Mouse (Mus musculus) MEL (cell line): Measurements from ENCODE around the gene 1700080O16Rik. TPM values are rescaled to one million over a fixed set of nuclear protein-coding genes. Genes with fewer than 3 reads are reported as not detected.

Experiments
- DNase-seq: peaks from one replicate; pipeline ENCODE4 v3.0.0; 2011; ENCODE audit warnings: low read depth, low spot score
- H3K27ac ChIP-seq: 2 replicates; pipeline ENCODE4 v1.5.1; 2012; ENCODE audit warnings: low read depth, mild to moderate bottlenecking, control low read depth, low read length, moderate library complexity; ENCODE audit not compliant: control insufficient read depth
- H3K27me3 ChIP-seq, 2 experiments: fragments of 150-350 bp in 1 of 2; sonication (generic) in 1 of 2; 2 replicates each; pipeline ENCODE4 v1.6.1; 2012; ENCODE audit warnings: low read length in 2 of 2, mild to moderate bottlenecking in 2 of 2, improper control_type of control experiment in 1 of 2, moderate library complexity in 1 of 2; ENCODE audit not compliant: insufficient read depth in 2 of 2, control insufficient read depth in 1 of 2
- H3K36me3 ChIP-seq, 2 experiments: 2 replicates each; pipeline ENCODE4 v1.6.1; 2012 to 2014; ENCODE audit warnings: low read length in 2 of 2, improper control_type of control experiment in 1 of 2, inconsistent platforms in 1 of 2, mild to moderate bottlenecking in 1 of 2; ENCODE audit not compliant: insufficient read depth in 2 of 2, control insufficient read depth in 1 of 2
- H3K4me1 ChIP-seq, 2 experiments: fragments of 150-350 bp in 1 of 2; sonication (generic) in 1 of 2; 2 replicates each; pipeline ENCODE4 v1.6.1; 2012; ENCODE audit warnings: low read length in 2 of 2, improper control_type of control experiment in 1 of 2, mild to moderate bottlenecking in 1 of 2; ENCODE audit not compliant: insufficient read depth in 2 of 2, control insufficient read depth in 1 of 2
- H3K4me3 ChIP-seq, 2 experiments: fragments of 150-350 bp in 1 of 2; sonication (generic) in 1 of 2; 2 replicates each; pipeline ENCODE4 v1.5.1; 2012; ENCODE audit warnings: low read depth in 2 of 2, low read length in 2 of 2, mild to moderate bottlenecking in 2 of 2, moderate library complexity in 2 of 2, control low read depth in 1 of 2, improper control_type of control experiment in 1 of 2; ENCODE audit not compliant: control insufficient read depth in 1 of 2, insufficient read depth in 1 of 2
- H3K79me2 ChIP-seq: 2 replicates; pipeline ENCODE4 v1.6.1; 2012; ENCODE audit warnings: mild to moderate bottlenecking, low read length, moderate library complexity; ENCODE audit not compliant: control insufficient read depth, poor library complexity, insufficient read depth
- H3K9ac ChIP-seq: 2 replicates; pipeline ENCODE4 v1.6.1; 2012; ENCODE audit warnings: low read depth, mild to moderate bottlenecking, control low read depth, low read length, moderate library complexity; ENCODE audit not compliant: control insufficient read depth, poor library complexity, severe bottlenecking
- H3K9me3 ChIP-seq: fragments of 150-350 bp; sonication (generic); replicated peaks from 2 replicates; pipeline ENCODE4 v1.6.1; 2012; ENCODE audit warnings: mild to moderate bottlenecking, low read length, improper control_type of control experiment, moderate library complexity; ENCODE audit not compliant: insufficient read depth
- BHLHE40 ChIP-seq: IDR thresholded peaks from 2 replicates; pipeline ENCODE4 v1.6.1; 2012; ENCODE audit warnings: low read depth, mild to moderate bottlenecking, inconsistent platforms, low read length, improper control_type of control experiment, borderline replicate concordance
- CHD2 ChIP-seq: IDR thresholded peaks from 2 replicates; pipeline ENCODE4 v1.6.1; 2011; ENCODE audit warnings: low read length, improper control_type of control experiment
- CTCF ChIP-seq, 3 experiments: IDR thresholded peaks in 2 of 3; conservative IDR thresholded peaks in 1 of 3; 2 replicates each; pipeline ENCODE4 v1.5.1; 2011 to 2012; ENCODE audit warnings: low read length in 3 of 3, low read depth in 2 of 3, mild to moderate bottlenecking in 2 of 3, improper control_type of control experiment in 1 of 3, inconsistent platforms in 1 of 3, mixed read lengths in 1 of 3, moderate library complexity in 1 of 3; ENCODE audit not compliant: control insufficient read depth in 1 of 3, insufficient read depth in 1 of 3, poor library complexity in 1 of 3, severe bottlenecking in 1 of 3
- E2F4 ChIP-seq: IDR thresholded peaks from 2 replicates; pipeline ENCODE4 v1.6.1; 2011; ENCODE audit warnings: low read depth, low read length, improper control_type of control experiment, borderline replicate concordance
- ELF1 ChIP-seq: IDR thresholded peaks from 2 replicates; pipeline ENCODE4 v1.6.1; 2014; ENCODE audit warnings: low read depth, mild to moderate bottlenecking, inconsistent platforms, low read length, improper control_type of control experiment, moderate library complexity
- ETS1 ChIP-seq: IDR thresholded peaks from 2 replicates; pipeline ENCODE4 v1.6.1; 2012; ENCODE audit warnings: low read depth, mild to moderate bottlenecking, inconsistent platforms, low read length, improper control_type of control experiment, moderate library complexity
- GABPA ChIP-seq: IDR thresholded peaks from 2 replicates; pipeline ENCODE4 v1.6.1; 2012; ENCODE audit warnings: low read depth, mild to moderate bottlenecking, inconsistent platforms, low read length, improper control_type of control experiment, moderate library complexity
- KAT2A ChIP-seq: conservative IDR thresholded peaks from 2 replicates; pipeline ENCODE4 v1.6.1; 2012; ENCODE audit warnings: low read depth, low read length, improper control_type of control experiment, inconsistent platforms
- MAFK ChIP-seq: IDR thresholded peaks from 2 replicates; pipeline ENCODE4 v1.6.1; 2011; ENCODE audit warnings: low read depth, mild to moderate bottlenecking, low read length, improper control_type of control experiment, borderline replicate concordance
- MAZ ChIP-seq: IDR thresholded peaks from 2 replicates; pipeline ENCODE4 v1.6.1; 2012; ENCODE audit warnings: low read depth, mild to moderate bottlenecking, inconsistent platforms, low read length, improper control_type of control experiment
- MEF2A ChIP-seq: IDR thresholded peaks from 2 replicates; pipeline ENCODE4 v1.6.1; 2014; ENCODE audit warnings: low read depth, mild to moderate bottlenecking, inconsistent platforms, low read length, improper control_type of control experiment; ENCODE audit not compliant: poor library complexity, insufficient replicate concordance, severe bottlenecking; ENCODE audit errors: extremely low read depth
- NRF1 ChIP-seq: IDR thresholded peaks from 2 replicates; pipeline ENCODE4 v1.6.1; 2014; ENCODE audit warnings: low read depth, mild to moderate bottlenecking, inconsistent platforms, low read length, improper control_type of control experiment, moderate library complexity; ENCODE audit not compliant: poor library complexity, insufficient read depth, severe bottlenecking
- POLR2A ChIP-seq, 2 experiments: IDR thresholded peaks; 2 replicates each; pipeline ENCODE4 v1.6.1; 2011 to 2012; ENCODE audit warnings: low read length in 2 of 2, mild to moderate bottlenecking in 2 of 2, control low read depth in 1 of 2, improper control_type of control experiment in 1 of 2, low read depth in 1 of 2, moderate library complexity in 1 of 2; ENCODE audit not compliant: control insufficient read depth in 1 of 2, insufficient read depth in 1 of 2, poor library complexity in 1 of 2
- RAD21 ChIP-seq: IDR thresholded peaks from 2 replicates; pipeline ENCODE4 v1.6.1; 2011; ENCODE audit warnings: mild to moderate bottlenecking, low read depth, low read length, improper control_type of control experiment
- SIN3A ChIP-seq: IDR thresholded peaks from 2 replicates; pipeline ENCODE4 v1.6.1; 2012; ENCODE audit warnings: low read length, improper control_type of control experiment, inconsistent platforms
- SMC3 ChIP-seq: IDR thresholded peaks from 2 replicates; pipeline ENCODE4 v1.6.1; 2011; ENCODE audit warnings: low read depth, low read length, improper control_type of control experiment
- TAL1 ChIP-seq: IDR thresholded peaks from 2 replicates; pipeline ENCODE4 v1.6.1; 2012; ENCODE audit warnings: mild to moderate bottlenecking, inconsistent platforms, low read length, moderate library complexity, mixed read lengths
- TBP ChIP-seq: IDR thresholded peaks from 2 replicates; pipeline ENCODE4 v1.8.0; 2011; ENCODE audit warnings: low read depth, low read length, improper control_type of control experiment
- TCF12 ChIP-seq: IDR thresholded peaks from 2 replicates; pipeline ENCODE4 v1.6.1; 2014; ENCODE audit warnings: low read depth, mild to moderate bottlenecking, inconsistent platforms, low read length, improper control_type of control experiment, moderate library complexity
- USF1 ChIP-seq: IDR thresholded peaks from 2 replicates; pipeline ENCODE4 v1.6.1; 2014; ENCODE audit warnings: low read depth, mild to moderate bottlenecking, inconsistent platforms, low read length, improper control_type of control experiment, moderate library complexity
- USF2 ChIP-seq, 2 experiments: IDR thresholded peaks; 2 replicates each; pipeline ENCODE4 v1.6.1; 2011 to 2012; ENCODE audit warnings: improper control_type of control experiment in 2 of 2, low read length in 2 of 2, borderline replicate concordance in 1 of 2, inconsistent platforms in 1 of 2, low read depth in 1 of 2, mild to moderate bottlenecking in 1 of 2; ENCODE audit not compliant: insufficient read depth in 1 of 2
- ZMIZ1 ChIP-seq: IDR thresholded peaks from 2 replicates; pipeline ENCODE4 v1.6.1; 2012; ENCODE audit warnings: low read depth, mild to moderate bottlenecking, inconsistent platforms, low read length, improper control_type of control experiment, moderate library complexity
- polyA plus RNA-seq, 2 experiments: library from polyadenylated mRNA; stranded (reverse) in 1 of 2; unstranded in 1 of 2; fragments of >175 nt in 1 of 2; fragments of >200 nt in 1 of 2; gene quantifications; 2 replicates each; pipeline versions ENCODE4 v1.2.1 to v1.2.4; 2012; ENCODE audit warnings: low replicate concordance in 2 of 2, low read depth in 1 of 2; ENCODE audit not compliant: insufficient read length in 2 of 2, insufficient read depth in 1 of 2, missing spikeins in 1 of 2
- total RNA-seq: library from RNA; depleted of rRNA; stranded (reverse); fragments of 300-350 nt; gene quantifications from 2 replicates; pipeline ENCODE4 v1.2.3, GENCODE M21; 2012

The 1700080O16Rik gene
- total and polyA plus RNA-seq, 3 experiments, result not detected

DNA sequence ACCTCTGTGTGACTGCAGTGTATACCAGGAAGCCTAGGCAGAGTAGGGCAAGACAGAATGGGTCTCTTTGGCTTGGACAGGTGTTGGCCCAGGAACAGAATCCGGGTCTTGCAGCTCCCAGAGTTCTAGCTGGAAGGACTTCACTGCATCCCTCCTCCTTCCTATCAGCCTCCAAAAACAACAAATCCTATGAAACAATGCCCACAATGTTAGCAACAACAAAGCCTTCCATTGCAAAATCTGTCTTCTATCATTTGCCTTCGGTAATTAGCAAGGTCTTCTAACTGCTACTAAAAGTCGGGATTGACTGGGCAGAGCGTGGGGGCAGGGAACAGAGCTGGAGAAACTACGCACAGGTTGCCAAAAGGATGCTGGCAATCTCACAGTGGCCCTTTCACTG, 27.5 kb upstream of the 1700080O16Rik start:
- H3K79me2 ChIP-seq, result no peaks in the 10 kb centered on the region
- TF ChIP-seq CTCF (IDR thresholded peaks at IDR 0.05 in 2 of 3, conservative IDR thresholded peaks at IDR 0.05 in 1 of 3; ENCODE audit: control insufficient read depth in 1 of 3, insufficient read depth in 1 of 3, low read depth in 2 of 3, low read length in 3 of 3, poor library complexity in 1 of 3, severe bottlenecking in 1 of 3) (no peak), USF1 (no peak), TCF12 (no peak), USF2 (IDR thresholded peaks at IDR 0.05; ENCODE audit: borderline replicate concordance in 1 of 2, insufficient read depth in 1 of 2, low read depth in 1 of 2, low read length in 2 of 2) (no peak), NRF1 (no peak), TAL1 (no peak), MAFK (no peak), SIN3A (no peak), CHD2 (no peak), ZMIZ1 (no peak), GABPA (no peak), MEF2A (no peak), TBP (no peak), BHLHE40 (no peak), MAZ (no peak)

DNA sequence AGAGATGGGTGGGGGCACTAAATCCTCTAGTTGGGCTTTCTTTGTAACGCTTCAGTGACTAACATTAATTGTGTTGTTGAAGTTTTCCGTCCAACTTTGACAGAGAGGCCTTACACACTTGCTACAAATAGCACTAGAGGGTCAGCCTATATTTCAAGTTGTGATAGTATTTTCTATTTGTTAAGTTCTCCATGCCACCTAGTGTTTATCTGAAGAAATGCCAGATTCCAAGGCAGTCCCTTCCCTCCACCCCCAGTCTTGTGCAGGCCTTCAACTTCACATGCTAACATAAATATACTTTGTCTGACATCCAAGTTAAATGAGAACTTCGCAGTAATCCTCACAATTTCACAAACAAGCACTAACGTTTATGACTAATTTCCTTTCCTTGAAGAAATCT, 26.9 kb upstream of the 1700080O16Rik start:
- TF ChIP-seq ELF1 (no peak), TBP (no peak), RAD21 (no peak), MAZ (no peak), SIN3A (no peak), KAT2A (no peak), POLR2A (IDR thresholded peaks at IDR 0.05; ENCODE audit: control insufficient read depth in 1 of 2, insufficient read depth in 1 of 2, low read depth in 1 of 2, low read length in 2 of 2, poor library complexity in 1 of 2) (no peak), E2F4 (no peak), SMC3 (no peak), ETS1 (no peak)
- TF ChIP-seq, all 39 proteins: peak for 0
- H3K36me3 ChIP-seq, result no peaks in the 10 kb centered on the region
- H3K4me3 ChIP-seq, result no peak overlapping the region
- peak; percentile 1 for DNase-seq
- no peak overlapping the region for H3K27ac ChIP-seq
- no peaks in the 10 kb centered on the region for H3K27me3 ChIP-seq
- no peaks in the 10 kb centered on the region for H3K4me1 ChIP-seq
- H3K9me3 ChIP-seq, result no peaks in the 10 kb centered on the region
- H3K79me2 ChIP-seq, result no peaks in the 10 kb centered on the region
- no peak overlapping the region for H3K9ac ChIP-seq

More for the DNA sequence above, 27.5 kb upstream of the 1700080O16Rik start:
- Histone ChIP-seq H3K9ac (no peak overlapping the region), H3K27ac (no peak overlapping the region), H3K4me3 (no peak overlapping the region), H3K36me3 (no peaks in the 10 kb centered on the region), H3K9me3 (no peaks in the 10 kb centered on the region), H3K27me3 (no peaks in the 10 kb centered on the region), H3K4me1 (no peaks in the 10 kb centered on the region)
- DNase-seq, result no peak
